25 mouse cellular contexts compared by ENCODE assay signal in genomic region chr13:106829327-106829997, GRCm38 (mm10).
DNase-seq lines count a peak whose midpoint lies in the region; ATAC-seq and TF ChIP-seq lines count a peak whose summit lies in the region.
"Had no signal": no experiment of that assay in that cellular context is flagged by ENCODE, and none has a peak within 500 bp of the region (broad histone marks: within the 10 kb centered on the region; RNA-seq: fewer than 3 reads in every experiment).

No protein-coding gene starts in this region.

- no peak overlapping the region for H3K9ac ChIP-seq in intestine, embryonic 16.5 days (ENCODE audit: low read depth, low read length)
- H3K9ac ChIP-seq in intestine, postnatal 0 days (ENCODE audit: low read depth, low read length), result no peak overlapping the region
- H3K9ac ChIP-seq in MEL (ENCODE audit: control insufficient read depth, low read depth, low read length, poor library complexity, severe bottlenecking), result no peak overlapping the region
- no peak overlapping the region for H3K9ac ChIP-seq in forebrain, embryonic 11.5 days (ENCODE audit: low read length)
- H3K9ac ChIP-seq: embryonic facial prominence, embryonic 12.5 days; heart, embryonic 13.5 days; kidney, embryonic 15.5 days; midbrain, embryonic 13.5 days had no signal

- no peak for TF ChIP-seq POLR2A in MEL (IDR thresholded peaks at IDR 0.05; ENCODE audit: control insufficient read depth in 1 of 2, insufficient read depth in 1 of 2, low read depth in 1 of 2, low read length in 2 of 2, poor library complexity in 1 of 2)
- TF ChIP-seq POLR2A in thymus, adult 2 months (IDR thresholded peaks at IDR 0.05; ENCODE audit: control insufficient read depth, extremely low read depth, insufficient read depth, low read length, poor library complexity), result no peak

- H3K27me3 ChIP-seq in intestine, embryonic 16.5 days (replicated peaks; ENCODE audit: control insufficient read depth, insufficient read depth, low read length), result no peaks in the 10 kb centered on the region
- no peaks in the 10 kb centered on the region for H3K27me3 ChIP-seq in intestine, postnatal 0 days (replicated peaks; ENCODE audit: control insufficient read depth, insufficient read depth, low read length)
- H3K27me3 ChIP-seq in MEL (ENCODE audit: control insufficient read depth in 1 of 2, insufficient read depth in 2 of 2, low read length in 2 of 2), result no peaks in the 10 kb centered on the region
- no peaks in the 10 kb centered on the region for H3K27me3 ChIP-seq in megakaryocyte, embryonic 14.5 days (replicated peaks)
- H3K27me3 ChIP-seq in thymus, adult 2 months (ENCODE audit: control insufficient read depth, insufficient read depth, low read length), result no peaks in the 10 kb centered on the region
- no peaks in the 10 kb centered on the region for H3K27me3 ChIP-seq in forebrain, embryonic 11.5 days (ENCODE audit: control insufficient read depth, insufficient read depth, low read length)
- H3K27me3 ChIP-seq: embryonic facial prominence, embryonic 12.5 days; heart, embryonic 13.5 days; kidney, embryonic 15.5 days; midbrain, embryonic 13.5 days; Patski had no signal

- no peaks in the 10 kb centered on the region for H3K4me1 ChIP-seq in intestine, embryonic 16.5 days (ENCODE audit: control insufficient read depth, insufficient read depth, low read length)
- no peaks in the 10 kb centered on the region for H3K4me1 ChIP-seq in intestine, postnatal 0 days (replicated peaks; ENCODE audit: control insufficient read depth, insufficient read depth, low read length)
- H3K4me1 ChIP-seq in MEL (ENCODE audit: control insufficient read depth in 1 of 2, insufficient read depth in 2 of 2, low read length in 2 of 2), result peaks cover 0 to 8% of the 10 kb centered on the region in 2 experiments; a peak in 3 of 4 replicates
- H3K4me1 ChIP-seq in megakaryocyte, embryonic 14.5 days, result peaks cover 81% of the 10 kb centered on the region
- H3K4me1 ChIP-seq in thymus, adult 2 months (replicated peaks; ENCODE audit: control insufficient read depth, insufficient read depth, low read length), result no peaks in the 10 kb centered on the region; the same call in 1 of the 2 replicates
- no peaks in the 10 kb centered on the region for H3K4me1 ChIP-seq in forebrain, embryonic 11.5 days (replicated peaks; ENCODE audit: control insufficient read depth, insufficient read depth, low read length)
- H3K4me1 ChIP-seq: embryonic facial prominence, embryonic 12.5 days; kidney, embryonic 15.5 days; midbrain, embryonic 13.5 days had no signal

- no peak overlapping the region for H3K27ac ChIP-seq in intestine, embryonic 16.5 days (ENCODE audit: low read length)
- no peak overlapping the region for H3K27ac ChIP-seq in intestine, postnatal 0 days (ENCODE audit: low read depth, low read length)
- no peak overlapping the region for H3K27ac ChIP-seq in MEL (ENCODE audit: control insufficient read depth, low read depth, low read length)
- no peak overlapping the region for H3K27ac ChIP-seq in thymus, adult 2 months (ENCODE audit: control insufficient read depth, insufficient read depth, low read length)
- H3K27ac ChIP-seq in forebrain, embryonic 11.5 days (ENCODE audit: low read depth, low read length), result no peak overlapping the region
- H3K27ac ChIP-seq: embryonic facial prominence, embryonic 12.5 days; heart, embryonic 13.5 days; hindbrain, postnatal 0 days; kidney, embryonic 15.5 days; midbrain, embryonic 13.5 days; stomach, postnatal 0 days had no signal

- TF ChIP-seq CTCF in intestine, postnatal 0 days (IDR thresholded peaks at IDR 0.05; ENCODE audit: low read depth), result no peak
- TF ChIP-seq CTCF in MEL (IDR thresholded peaks at IDR 0.05 in 2 of 3, conservative IDR thresholded peaks at IDR 0.05 in 1 of 3; ENCODE audit: control insufficient read depth in 1 of 3, insufficient read depth in 1 of 3, low read depth in 2 of 3, low read length in 3 of 3, poor library complexity in 1 of 3, severe bottlenecking in 1 of 3), result no peak
- TF ChIP-seq CTCF in thymus, adult 2 months (IDR thresholded peaks at IDR 0.05; ENCODE audit: borderline replicate concordance, control insufficient read depth, extremely low read depth, insufficient read depth, low read length, poor library complexity), result no peak

- DNase-seq in MEL (ENCODE audit: low read depth, low spot score), result peak; percentile 38
- DNase-seq in c-Kit-positive CD71-positive TER-119-positive erythroid progenitor cells, embryonic 14.5 days (ENCODE audit: low spot score), result peak; percentile 11
- DNase-seq in thymus, adult 2 months, result no peak
- no peak for DNase-seq in forebrain, embryonic 11.5 days (ENCODE audit: low spot score)
- DNase-seq: adrenal gland, adult 2 months; cerebellum, adult 18-20 months; cerebellum, postnatal 25 days; heart, postnatal 14 days; kidney, adult 11 months; kidney, postnatal 36 days; layer of hippocampus, postnatal 36 days; lung, adult 2 months; right cerebral cortex, postnatal 14 days had no signal

- no peaks in the 10 kb centered on the region for H3K36me3 ChIP-seq in intestine, embryonic 16.5 days (ENCODE audit: control insufficient read depth, insufficient read depth, low read length)
- H3K36me3 ChIP-seq in intestine, postnatal 0 days (ENCODE audit: control insufficient read depth, insufficient read depth), result no peaks in the 10 kb centered on the region
- peaks cover 4 to 12% of the 10 kb centered on the region in 2 experiments for H3K36me3 ChIP-seq in MEL (ENCODE audit: control insufficient read depth in 1 of 2, insufficient read depth in 2 of 2, low read length in 2 of 2)
- H3K36me3 ChIP-seq in megakaryocyte, embryonic 14.5 days (replicated peaks; ENCODE audit: low read length), result peaks cover 74% of the 10 kb centered on the region
- H3K36me3 ChIP-seq in thymus, adult 2 months (ENCODE audit: control insufficient read depth, insufficient read depth, low read length), result no peaks in the 10 kb centered on the region
- no peaks in the 10 kb centered on the region; the same call in 1 of the 2 replicates for H3K36me3 ChIP-seq in forebrain, embryonic 11.5 days (ENCODE audit: control insufficient read depth, insufficient read depth, low read length)
- H3K36me3 ChIP-seq: embryonic facial prominence, embryonic 12.5 days had no signal

- no peak overlapping the region for H3K4me2 ChIP-seq in intestine, embryonic 16.5 days (ENCODE audit: low read depth, low read length)
- no peak overlapping the region for H3K4me2 ChIP-seq in intestine, postnatal 0 days (replicated peaks; ENCODE audit: low read depth)
- no peak overlapping the region for H3K4me2 ChIP-seq in forebrain, embryonic 11.5 days (ENCODE audit: low read depth, low read length, severe bottlenecking)
- H3K4me2 ChIP-seq: embryonic facial prominence, embryonic 12.5 days; heart, embryonic 13.5 days; kidney, embryonic 15.5 days; midbrain, embryonic 13.5 days had no signal

- no peaks in the 10 kb centered on the region for H3K9me3 ChIP-seq in intestine, embryonic 16.5 days (ENCODE audit: control insufficient read depth, low read length)
- no peaks in the 10 kb centered on the region for H3K9me3 ChIP-seq in intestine, postnatal 0 days (ENCODE audit: control insufficient read depth)
- no peaks in the 10 kb centered on the region for H3K9me3 ChIP-seq in MEL (replicated peaks; ENCODE audit: insufficient read depth, low read length)
- H3K9me3 ChIP-seq in megakaryocyte, embryonic 14.5 days, result no peaks in the 10 kb centered on the region
- H3K9me3 ChIP-seq in forebrain, embryonic 11.5 days (ENCODE audit: control insufficient read depth, low read length), result no peaks in the 10 kb centered on the region
- H3K9me3 ChIP-seq: embryonic facial prominence, embryonic 12.5 days; heart, embryonic 13.5 days; kidney, embryonic 15.5 days; midbrain, embryonic 13.5 days had no signal

- ATAC-seq in intestine, embryonic 16.5 days, result peak; percentile 42; the same call in 1 of the 2 replicates
- ATAC-seq in intestine, postnatal 0 days, result no peak
- no peak for ATAC-seq in forebrain, embryonic 11.5 days (replicated peaks; ENCODE audit: low FRiP score)
- ATAC-seq: forebrain, embryonic 14.5 days; hindbrain, postnatal 0 days; midbrain, embryonic 13.5 days; Patski had no signal

- WGBS in intestine, embryonic 16.5 days, result 73% methylated on average over 12 of the region's 12 CpGs
- WGBS in intestine, postnatal 0 days, result 78% methylated on average over 12 of the region's 12 CpGs
- 93% methylated on average over 12 of the region's 12 CpGs for WGBS in thymus, adult 2 months
- 90% methylated on average over 12 of the region's 12 CpGs for WGBS in forebrain, embryonic 11.5 days

- TF ChIP-seq RAD21 in MEL (IDR thresholded peaks at IDR 0.05; ENCODE audit: low read depth, low read length), result no peak

- H3K79me2 ChIP-seq in MEL (ENCODE audit: control insufficient read depth, insufficient read depth, low read length, poor library complexity), result no peaks in the 10 kb centered on the region

- no peak overlapping the region for H3K4me3 ChIP-seq in intestine, embryonic 16.5 days (ENCODE audit: low read length)
- no peak overlapping the region for H3K4me3 ChIP-seq in intestine, postnatal 0 days (ENCODE audit: low read depth, low read length)
- H3K4me3 ChIP-seq in MEL (ENCODE audit: control insufficient read depth in 1 of 2, insufficient read depth in 1 of 2, low read depth in 2 of 2, low read length in 2 of 2), result no peak overlapping the region
- peak overlapping the region; percentile 59 for H3K4me3 ChIP-seq in megakaryocyte, embryonic 14.5 days (replicated peaks)
- no peak overlapping the region for H3K4me3 ChIP-seq in thymus, adult 2 months (ENCODE audit: control insufficient read depth, insufficient read depth, low read length)
- H3K4me3 ChIP-seq in forebrain, embryonic 11.5 days (ENCODE audit: low read depth, low read length), result no peak overlapping the region
- H3K4me3 ChIP-seq: embryonic facial prominence, embryonic 12.5 days; erythroblast, embryonic 14.5 days; heart, embryonic 13.5 days; kidney, embryonic 15.5 days; midbrain, embryonic 13.5 days had no signal

- TF ChIP-seq EP300 in MEL (IDR thresholded peaks at IDR 0.05; ENCODE audit: low read depth in 1 of 2, low read length in 2 of 2), result no peak

TF ChIP-seq in MEL, 35 proteins besides CTCF, POLR2A, EP300 and RAD21:
- TF ChIP-seq GABPA (IDR thresholded peaks at IDR 0.05; ENCODE audit: low read depth, low read length), result no peak
- peak; percentile 83 for TF ChIP-seq USF1 (IDR thresholded peaks at IDR 0.05; ENCODE audit: low read depth, low read length)
- TF ChIP-seq MYC (IDR thresholded peaks at IDR 0.05; ENCODE audit: low read depth, low read length), result 0 out of 2 replicates have a peak, but pooled peaks have one; percentile 44
TF ChIP-seq in MEL: peak in this region for 2.

Comparison
In these comparisons a context has a peak if more than half of its experiments do, and no peak if none do; other contexts are left out.
1. DNase-seq: peak in MEL (single experiment) and c-Kit-positive CD71-positive TER-119-positive erythroid progenitor cells, embryonic 14.5 days (single experiment); none in thymus, adult 2 months (single experiment) and forebrain, embryonic 11.5 days (single experiment).